Mouse (Mus musculus) right cerebral cortex, postnatal 10 days (tissue): ENCODE measurements around the gene Hmcn2.

Experiments
- DNase-seq, 2 experiments: peaks; one replicate each; pipeline ENCODE4 v3.0.0; 2021; ENCODE audit warnings: low spot score in 2 of 2

Gene Hmcn2

GRCm38 (mm10) chr2:31508851-31509250, 194.6 kb downstream of the Hmcn2 start:
- no peak for DNase-seq
